Mouse (Mus musculus): Measurements from ENCODE around the gene Tgds.

DNA sequence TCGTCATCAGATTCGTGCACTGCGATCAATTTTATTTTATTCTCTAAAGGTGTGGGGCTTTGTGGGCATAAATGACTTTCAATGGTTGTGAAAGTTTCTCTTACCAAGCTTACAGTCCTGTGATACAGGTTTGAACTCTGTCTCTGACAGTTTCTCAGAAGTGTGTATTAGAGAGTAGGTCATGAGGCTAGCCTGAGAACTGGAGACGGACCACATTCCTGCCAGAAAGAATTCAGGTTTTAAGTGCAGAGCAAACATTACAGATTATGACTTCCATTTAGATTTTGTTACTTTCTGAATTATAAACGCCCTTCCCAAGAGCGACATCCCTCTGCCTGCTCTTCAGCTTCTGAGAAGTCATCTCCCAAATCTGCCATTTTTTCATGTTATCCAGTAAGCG is 47.1 kb upstream of the Tgds start:
- TF ChIP-seq POLR2A (IDR thresholded peaks at IDR 0.05; ENCODE audit: insufficient read depth, low read length) (no peak), CTCF (IDR thresholded peaks at IDR 0.05; ENCODE audit: low read depth, low read length) (no peak)
